Mouse (Mus musculus): ENCODE measurements at regions not wholly inside any gene's neighbourhood (a gene's known extent, or its start where the extent isn't known, plus 50 kb on each side); places are given as distances from the start of the nearest gene placed in this dataset.

GRCm38 (mm10) chr10:71545489-71545888, 197.9 kb downstream of the Ipmk start:
- no peak for TF ChIP-seq CTCF (IDR thresholded peaks at IDR 0.05; ENCODE audit: borderline replicate concordance, extremely low read depth, insufficient read depth, insufficient read length)
- TF ChIP-seq POLR2A (IDR thresholded peaks at IDR 0.05; ENCODE audit: borderline replicate concordance, extremely low read depth, insufficient read depth, insufficient read length, poor library complexity, severe bottlenecking): no peak
